ENCODE assay signal across 22 mouse cellular contexts in the genomic region with DNA sequence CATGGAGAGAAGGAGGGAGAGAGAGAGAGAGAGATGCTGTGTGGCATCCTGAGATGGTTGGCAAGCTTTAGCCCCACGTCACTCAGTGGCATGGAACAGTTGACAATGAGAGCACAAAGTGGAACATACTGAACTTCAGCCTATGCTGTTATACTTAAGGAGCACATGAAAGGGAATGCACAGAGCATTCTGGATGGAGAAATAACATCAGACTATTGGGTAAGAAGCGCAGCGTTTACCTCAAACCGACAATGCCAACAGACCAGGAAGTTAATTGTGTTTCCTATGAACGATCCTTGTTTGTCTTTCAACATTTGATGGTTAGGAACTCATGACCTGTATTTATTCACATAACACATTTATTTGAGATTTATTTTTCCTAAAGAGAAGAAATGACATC. TPM values are rescaled to one million over a fixed set of nuclear protein-coding genes. Genes with fewer than 3 reads are reported as not detected.
DNase-seq lines count a peak whose midpoint lies in the region; ATAC-seq and TF ChIP-seq lines count a peak whose summit lies in the region.
"Had no signal": no experiment of that assay in that cellular context is flagged by ENCODE, and none has a peak within 500 bp of the region (broad histone marks: within the 10 kb centered on the region; RNA-seq: fewer than 3 reads in every experiment).

No protein-coding gene starts in this region.

- H3K4me1 ChIP-seq in liver, postnatal 0 days (ENCODE audit: insufficient read depth): 0 out of 2 replicates have a peak, but pooled peaks cover 2% of the 10 kb centered on the region
- no peaks in the 10 kb centered on the region for H3K4me1 ChIP-seq in liver, embryonic 11.5 days (replicated peaks; ENCODE audit: control insufficient read depth, insufficient read depth, low read length)
- H3K4me1 ChIP-seq in cerebellum, adult 2 months (ENCODE audit: control insufficient read depth, insufficient read depth, low read length): no peaks in the 10 kb centered on the region
- H3K4me1 ChIP-seq: embryonic facial prominence, embryonic 12.5 days; forebrain, embryonic 15.5 days; hindbrain, embryonic 12.5 days had no signal

- TF ChIP-seq POLR2A in cerebellum, adult 2 months (IDR thresholded peaks at IDR 0.05; ENCODE audit: borderline replicate concordance, insufficient read depth, low read length): no peak

- no peak overlapping the region for H3K27ac ChIP-seq in liver, postnatal 0 days (ENCODE audit: low read depth)
- no peak overlapping the region for H3K27ac ChIP-seq in liver, embryonic 11.5 days (ENCODE audit: low read depth, low read length)
- H3K27ac ChIP-seq in cerebellum, adult 2 months (ENCODE audit: insufficient read depth, low read length): no peak overlapping the region
- H3K27ac ChIP-seq: embryonic facial prominence, embryonic 12.5 days; forebrain, embryonic 15.5 days; heart, embryonic 10.5 days; hindbrain, embryonic 12.5 days had no signal

- WGBS in liver, postnatal 0 days (ENCODE audit: insufficient replicate concordance): 54% methylated on average over 5 of the region's 5 CpGs
- WGBS in liver, embryonic 11.5 days: 81% methylated on average over 5 of the region's 5 CpGs
- 77% methylated on average over 5 of the region's 5 CpGs for WGBS in cerebellum, adult 2 months

- no peak for TF ChIP-seq EP300 in liver, postnatal 0 days (IDR thresholded peaks at IDR 0.05; ENCODE audit: low read depth)

- no peaks in the 10 kb centered on the region for H3K36me3 ChIP-seq in liver, postnatal 0 days (replicated peaks; ENCODE audit: insufficient read depth, low read length)
- no peaks in the 10 kb centered on the region for H3K36me3 ChIP-seq in liver, embryonic 11.5 days (ENCODE audit: control insufficient read depth, insufficient read depth, low read length)
- H3K36me3 ChIP-seq: embryonic facial prominence, embryonic 12.5 days; forebrain, embryonic 15.5 days; heart, embryonic 10.5 days; hindbrain, embryonic 12.5 days had no signal

- H3K9ac ChIP-seq in liver, postnatal 0 days (replicated peaks): no peak overlapping the region
- H3K9ac ChIP-seq in liver, embryonic 11.5 days (ENCODE audit: low read depth, low read length): no peak overlapping the region
- H3K9ac ChIP-seq: embryonic facial prominence, embryonic 12.5 days; forebrain, embryonic 15.5 days; hindbrain, embryonic 12.5 days had no signal

- no peaks in the 10 kb centered on the region for H3K9me3 ChIP-seq in liver, postnatal 0 days (ENCODE audit: low read length)
- H3K9me3 ChIP-seq in liver, embryonic 11.5 days (ENCODE audit: control insufficient read depth, low read length): peaks cover 4% of the 10 kb centered on the region
- H3K9me3 ChIP-seq: embryonic facial prominence, embryonic 12.5 days; forebrain, embryonic 15.5 days; heart, embryonic 10.5 days; hindbrain, embryonic 12.5 days had no signal

- peak; percentile 10; the same call in 1 of the 2 replicates for ATAC-seq in liver, postnatal 0 days
- no peak for ATAC-seq in liver, embryonic 11.5 days (replicated peaks; ENCODE audit: low FRiP score)
- ATAC-seq in megakaryocyte, adult 5-6 weeks (ENCODE audit: poor library complexity, severe bottlenecking): peak; percentile 98
- ATAC-seq in neutrophil, adult 5-6 weeks (ENCODE audit: extremely low read depth, insufficient number of reproducible peaks, low FRiP score, poor library complexity, severe bottlenecking): 0 out of 2 replicates have a peak, but pooled peaks have one; percentile 3
- ATAC-seq: activated CD4-positive, CD25-positive, alpha-beta regulatory T cell, adult 4 months; forebrain, embryonic 15.5 days; Patski had no signal

- no peak for TF ChIP-seq CTCF in liver, postnatal 0 days (IDR thresholded peaks at IDR 0.05; ENCODE audit: low read depth)
- no peak for TF ChIP-seq CTCF in cerebellum, adult 2 months (IDR thresholded peaks at IDR 0.05; ENCODE audit: borderline replicate concordance, insufficient read depth, low read depth, low read length)

- no peak for DNase-seq in liver, postnatal 0 days
- no peak for DNase-seq in liver, embryonic 11.5 days (ENCODE audit: low spot score)
- peak; percentile 81 for DNase-seq in 416B (ENCODE audit: low read depth)
- no peak for DNase-seq in cerebellum, adult 2 months
- DNase-seq in left cerebral cortex, adult 18-20 months (ENCODE audit: low spot score in 2 of 2): no peak
- DNase-seq: adrenal gland, adult 8-10 months; adrenal gland, postnatal 36 days; cerebellum, adult 8-10 months; cerebellum, postnatal 14 days; gastrocnemius, postnatal 36 days; heart, adult 18-20 months; heart, postnatal 10 days; heart, postnatal 4 days had no signal

- H3K27me3 ChIP-seq in liver, postnatal 0 days (ENCODE audit: insufficient read depth, low read length): no peaks in the 10 kb centered on the region
- H3K27me3 ChIP-seq in liver, embryonic 11.5 days (replicated peaks; ENCODE audit: control insufficient read depth, insufficient read depth, low read length): no peaks in the 10 kb centered on the region
- no peaks in the 10 kb centered on the region for H3K27me3 ChIP-seq in cerebellum, adult 2 months (ENCODE audit: control insufficient read depth, insufficient read depth, low read length)
- H3K27me3 ChIP-seq: CH12.LX; embryonic facial prominence, embryonic 12.5 days; forebrain, embryonic 15.5 days; hindbrain, embryonic 12.5 days had no signal

- no peak overlapping the region for H3K4me2 ChIP-seq in liver, postnatal 0 days (ENCODE audit: low read depth, low read length)
- no peak overlapping the region for H3K4me2 ChIP-seq in liver, embryonic 11.5 days
- H3K4me2 ChIP-seq: embryonic facial prominence, embryonic 12.5 days; forebrain, embryonic 15.5 days; hindbrain, embryonic 12.5 days had no signal

- H3K4me3 ChIP-seq in liver, postnatal 0 days (ENCODE audit: low read depth, low read length): no peak overlapping the region
- H3K4me3 ChIP-seq in liver, embryonic 11.5 days (ENCODE audit: low read depth, low read length): no peak overlapping the region
- H3K4me3 ChIP-seq in cerebellum, adult 2 months (replicated peaks; ENCODE audit: insufficient read depth, low read depth, low read length): no peak overlapping the region
- H3K4me3 ChIP-seq: embryonic facial prominence, embryonic 12.5 days; forebrain, embryonic 15.5 days; heart, embryonic 10.5 days; hindbrain, embryonic 12.5 days had no signal

RNA-seq across cellular contexts. Expression of a gene that starts 8.8 kb away (rescaled TPM):
- 6.9 and 8.6 TPM in 2 replicates for polyA plus RNA-seq in liver, postnatal 0 days (2015; fragmentation: Nextera tagmentation; extraction: Ambion mirVana)
- polyA plus RNA-seq in liver, embryonic 11.5 days (2014; fragmentation: Nextera tagmentation; extraction: Ambion mirVana): 16.2 and 16.7 TPM in 2 replicates
- 34.7 and 41.9 TPM in 2 replicates for total RNA-seq in megakaryocyte, adult 5-6 weeks (2015)
- 50.3 and 56.3 TPM in 2 replicates for total RNA-seq in megakaryocyte, adult 5-6 weeks (2017)
- total RNA-seq in neutrophil, adult 5-6 weeks (2017): 46.8 and 51.8 TPM in 2 replicates
- polyA plus RNA-seq in cerebellum, adult 2 months (2012; rRNA removed): 66.8 and 72.3 TPM in 2 replicates
- 100 to 1,000 TPM; 189 to 191 TPM for total RNA-seq in left cerebral cortex, adult 18-20 months (2021)
